Mouse (Mus musculus) c-Kit-negative CD71-positive TER-119-positive erythroid progenitor cells, embryonic 14.5 days (primary cell): ENCODE measurements around the gene Ccl3.

ENCODE experiments used
- DNase-seq: peaks from one replicate; pipeline ENCODE4 v3.0.0-alpha.2; 2013; ENCODE audit warnings: low read depth, low spot score

Gene Ccl3

GRCm38 (mm10) chr11:83649305-83649841, at the start of gene Ccl3:
Gene Ccl3, minus strand, starts transcription at chr11:83649355.
- DNase-seq: no peak

DNA sequence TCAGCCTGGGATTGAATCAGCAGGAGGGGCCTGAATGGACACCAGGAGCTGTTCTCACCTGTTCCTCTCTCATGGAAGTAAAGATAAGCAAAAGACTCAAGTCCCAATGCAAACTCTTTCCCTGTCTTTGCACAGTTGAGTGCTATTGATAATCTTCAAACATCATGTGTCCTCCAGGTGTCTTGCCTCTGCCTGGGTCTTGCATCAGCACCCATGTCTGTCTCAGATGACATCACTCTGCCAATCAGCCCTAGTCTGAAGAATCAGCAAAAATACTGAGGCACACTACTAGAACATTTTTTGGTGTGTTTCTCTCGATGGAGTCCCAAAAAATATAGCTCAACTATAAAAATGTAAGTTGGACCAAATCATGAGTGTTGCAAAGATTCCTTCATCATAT, 42.9 kb upstream of the Ccl3 start:
- DNase-seq: no peak

DNA sequence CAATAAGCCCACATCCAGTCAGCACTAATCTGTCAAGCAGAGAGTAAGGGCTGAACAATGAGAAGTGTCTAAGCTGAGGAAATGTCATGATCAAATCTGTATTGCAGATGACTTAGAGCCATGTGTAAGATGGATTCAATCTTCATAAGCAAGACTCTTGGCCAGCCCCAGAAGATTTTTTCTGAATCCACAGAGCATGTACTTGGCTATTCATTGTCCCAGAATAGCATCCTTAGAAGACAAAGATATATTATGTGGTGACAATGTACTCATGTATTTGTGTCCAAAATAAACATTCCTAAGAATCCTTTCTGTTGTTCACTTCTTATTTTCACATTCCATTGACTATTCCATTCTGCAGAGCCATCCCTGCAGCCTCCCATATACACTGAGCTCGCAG, 40.8 kb upstream of the Ccl3 start:
- no peak for DNase-seq

DNA sequence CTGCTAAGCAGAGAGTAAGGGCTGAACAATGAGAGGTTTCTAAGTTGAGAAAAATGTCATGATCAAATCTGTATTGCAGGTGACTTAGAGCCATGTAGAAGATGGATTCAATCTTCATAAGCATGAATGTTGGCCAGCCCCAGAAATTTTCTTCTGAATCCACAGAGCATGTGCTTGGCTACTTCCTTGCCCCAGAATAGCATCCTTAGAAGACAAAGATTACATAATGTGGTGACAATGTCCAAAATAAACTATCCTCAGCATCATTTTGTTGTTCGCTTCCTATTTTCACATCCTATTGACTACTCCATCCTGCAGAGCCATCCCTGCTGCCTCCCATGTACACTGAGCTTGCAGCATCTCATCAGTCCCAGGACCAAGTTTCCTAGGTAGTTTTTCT, 26.5 kb upstream of the Ccl3 start:
- no peak for DNase-seq

DNA sequence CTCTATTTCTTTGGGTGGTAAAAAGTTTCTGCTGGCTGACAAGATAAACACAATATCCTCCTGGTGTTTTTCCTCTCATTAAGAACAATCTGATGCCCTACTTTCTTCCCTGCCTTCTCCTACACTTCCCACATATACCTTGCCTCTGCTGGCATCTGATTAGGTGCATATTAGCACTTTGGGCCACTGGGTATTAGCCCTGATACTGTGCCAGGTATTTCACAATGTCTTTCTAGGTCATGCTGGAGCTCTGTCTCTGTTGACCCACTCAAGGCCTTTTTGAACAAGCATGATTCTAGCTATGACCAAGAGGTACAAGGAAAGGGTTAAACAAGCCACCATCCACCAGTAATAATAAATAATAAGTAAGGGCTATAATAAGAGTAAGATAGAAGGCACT, 22.6 kb upstream of the Ccl3 start:
- DNase-seq: no peak

- no peak for DNase-seq
These were observed 14.4 kb upstream of the Ccl3 start for GRCm38 (mm10) chr11:83663532-83663931.

DNA sequence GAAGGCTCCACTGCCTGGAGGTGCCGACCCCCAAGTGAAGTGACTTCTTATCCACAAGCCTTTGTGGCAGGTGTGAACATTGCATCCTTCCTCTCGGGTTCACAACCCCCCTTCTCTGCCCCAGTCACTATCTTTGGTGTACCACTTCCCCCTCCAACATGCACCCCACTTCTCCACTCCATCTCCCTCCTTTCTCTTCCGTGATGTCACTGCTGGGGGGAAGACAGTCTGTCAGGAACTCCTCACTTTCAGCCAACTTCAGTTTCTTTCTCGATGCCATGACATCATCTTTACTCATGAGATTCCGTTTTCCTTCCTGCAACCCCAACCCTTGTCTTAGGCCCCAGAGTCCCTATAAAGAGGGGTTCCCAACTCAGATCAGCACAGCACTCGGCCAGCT, 13.0 kb upstream of the Ccl3 start, which contains the start of gene Ccl4:
Gene Ccl4 (plus strand): TSS at position 381 of the 400 bp plus-strand sequence.
- DNase-seq: no peak

DNA sequence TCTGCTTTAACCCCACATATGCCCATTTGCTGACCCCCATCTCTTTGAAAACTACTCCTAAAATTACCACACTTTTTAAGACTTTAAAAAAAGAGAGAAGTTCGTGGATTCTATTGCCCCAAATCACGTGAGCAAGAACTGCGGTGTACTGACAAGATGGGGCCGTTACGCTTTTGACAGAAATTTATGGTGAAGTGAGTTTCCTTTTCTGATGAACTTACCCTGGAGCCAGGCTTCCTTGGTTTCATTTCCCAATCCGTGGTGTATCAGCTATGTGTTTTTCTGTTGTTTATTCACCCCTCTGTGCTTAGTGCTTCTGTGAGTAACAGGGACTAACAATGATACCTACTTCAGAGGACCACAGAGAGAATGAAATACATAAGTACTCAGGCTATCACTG, 9.6 kb upstream of the Ccl3 start:
- no peak for DNase-seq

DNA sequence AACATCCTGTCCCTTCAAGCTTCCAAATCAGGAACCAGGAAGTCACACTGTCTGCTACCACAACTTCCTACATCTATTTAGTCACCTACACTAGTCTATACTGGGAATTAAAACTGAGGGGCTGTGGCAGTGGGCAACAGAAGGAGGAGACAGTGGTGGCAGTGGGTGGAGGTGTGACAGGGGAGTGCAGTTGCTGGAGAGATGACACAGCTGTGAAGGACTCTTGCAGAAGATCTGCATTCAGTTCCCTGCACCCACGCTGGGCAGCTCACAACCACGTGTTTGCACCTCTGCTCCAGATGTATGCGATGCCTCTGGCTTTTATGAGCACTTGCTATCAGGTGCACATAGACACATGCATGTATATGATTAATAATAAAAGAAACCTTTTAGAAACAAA, 8.4 kb upstream of the Ccl3 start:
- no peak for DNase-seq

DNA sequence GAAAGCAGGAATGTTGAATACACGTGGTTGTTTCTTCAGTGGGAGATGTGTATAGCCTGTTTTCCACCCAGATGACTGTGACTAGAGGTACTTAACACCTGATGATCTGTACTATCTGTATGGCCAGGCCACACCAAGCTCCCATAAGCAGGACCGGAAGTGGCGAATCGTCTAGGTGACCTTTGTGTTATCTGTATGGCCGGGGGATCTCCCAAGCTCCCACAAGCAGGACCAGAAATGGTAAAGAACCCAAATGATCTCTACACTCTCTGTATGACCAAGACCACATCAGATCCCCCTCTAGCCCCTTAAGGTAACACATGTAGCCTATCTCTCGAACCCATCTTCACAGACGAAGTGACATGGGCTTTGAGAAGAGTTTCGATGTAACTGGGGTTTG, 5.5 kb upstream of the Ccl3 start:
- no peak for DNase-seq

GRCm38 (mm10) chr11:83646356-83647149, 2.6 kb downstream of the Ccl3 start:
- DNase-seq: no peak

DNA sequence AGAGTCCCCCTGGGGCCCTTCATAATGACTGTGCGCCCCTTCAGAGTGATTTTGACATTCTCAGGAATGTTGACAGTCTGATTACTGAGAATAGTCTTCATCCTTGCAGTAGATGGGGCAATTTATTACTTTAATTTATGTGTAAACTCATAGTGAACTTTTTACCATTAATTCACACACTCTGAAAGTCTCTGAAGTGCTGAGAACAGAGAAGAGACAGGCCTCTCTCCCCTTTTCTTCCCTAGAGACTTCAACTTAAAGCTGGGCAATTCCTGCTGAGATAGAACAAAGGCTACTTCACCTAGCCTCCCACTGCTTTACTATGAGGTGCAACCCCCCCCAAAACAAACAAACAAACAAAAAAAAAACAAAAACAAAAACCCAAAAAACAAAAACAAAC, 3.6 kb downstream of the Ccl3 start, which contains the start of gene Rpl9-ps1:
Gene Rpl9-ps1 (minus strand): TSS at position 101 of the 400 bp plus-strand sequence.
- no peak for DNase-seq

GRCm38 (mm10) chr11:83641216-83641615, 7.9 kb downstream of the Ccl3 start:
- no peak for DNase-seq

GRCm38 (mm10) chr11:83640141-83640540, 9.0 kb downstream of the Ccl3 start:
- DNase-seq: no peak

DNA sequence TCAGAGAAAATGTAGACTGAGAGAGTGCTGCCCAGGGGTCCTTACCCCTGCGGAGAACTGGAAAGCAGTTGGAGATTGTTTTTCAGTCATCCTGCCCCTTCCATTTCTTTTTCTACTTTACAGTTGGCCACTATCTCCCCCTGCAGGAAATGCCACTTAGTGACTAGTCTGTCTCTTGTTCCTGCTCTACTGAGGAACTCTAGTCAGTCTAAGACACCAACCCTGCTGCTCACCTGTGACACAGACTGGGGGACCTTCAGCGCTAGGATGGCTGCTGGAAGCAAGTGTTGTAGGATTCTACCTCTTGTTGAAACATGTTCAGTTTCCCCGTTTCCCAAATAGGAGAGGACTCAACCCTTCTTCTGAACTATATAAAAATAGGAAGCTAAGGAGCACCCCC, 9.6 kb downstream of the Ccl3 start:
- no peak for DNase-seq

- no peak for DNase-seq
These were observed 10.2 kb downstream of the Ccl3 start for GRCm38 (mm10) chr11:83638934-83639333.

GRCm38 (mm10) chr11:83636742-83637235, 12.4 kb downstream of the Ccl3 start:
- DNase-seq: no peak

GRCm38 (mm10) chr11:83634898-83635297, 14.3 kb downstream of the Ccl3 start:
- DNase-seq: no peak

- no peak for DNase-seq
These were observed 14.7 kb downstream of the Ccl3 start for GRCm38 (mm10) chr11:83634425-83634824.

GRCm38 (mm10) chr11:83632744-83633143, 16.4 kb downstream of the Ccl3 start:
- no peak for DNase-seq

GRCm38 (mm10) chr11:83631065-83631464, 18.1 kb downstream of the Ccl3 start:
- no peak for DNase-seq

DNA sequence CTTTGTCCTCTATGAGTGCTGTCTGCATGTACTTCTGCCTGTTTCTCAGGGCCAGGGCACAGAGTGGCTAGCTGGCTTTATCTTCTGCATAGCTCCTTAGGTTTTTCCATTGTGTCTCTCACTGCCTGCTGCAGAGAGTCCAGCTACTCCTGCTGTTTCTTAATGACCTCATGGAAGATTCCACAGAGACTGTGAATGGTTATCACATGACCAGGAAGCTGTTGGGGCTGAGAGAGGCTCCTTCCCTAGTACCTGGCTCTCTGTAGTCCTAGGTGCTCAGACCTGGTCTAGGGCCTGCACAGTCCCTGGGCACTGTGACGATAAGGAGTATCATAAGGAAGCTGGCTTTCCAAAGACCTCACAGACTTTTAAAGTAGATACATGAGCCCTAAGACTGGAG, 18.5 kb downstream of the Ccl3 start:
- DNase-seq: no peak

DNA sequence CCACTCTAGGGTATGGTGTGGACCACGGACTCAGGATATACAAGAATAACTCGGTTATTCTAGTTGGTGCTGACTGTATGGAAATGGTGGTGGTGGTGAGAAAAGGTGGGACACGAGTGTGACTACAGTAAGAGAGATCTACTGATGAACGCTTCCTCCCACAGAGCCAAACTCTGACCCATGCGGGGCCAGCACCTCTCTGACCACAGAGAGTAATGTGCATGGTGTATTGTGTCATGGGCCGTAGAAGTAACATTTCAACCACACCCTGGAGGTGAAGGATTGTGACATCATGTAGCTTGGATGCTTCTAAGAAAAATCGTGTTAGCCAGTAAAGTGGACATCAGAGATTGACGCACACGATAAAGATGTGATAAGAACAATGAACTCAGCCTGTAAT, 20.3 kb downstream of the Ccl3 start:
- no peak for DNase-seq
